Mouse (Mus musculus) gastrocnemius, postnatal 25 days (tissue): ENCODE measurements around the gene Coq8a. TPM values are rescaled to one million over a fixed set of nuclear protein-coding genes. Genes with fewer than 3 reads are reported as not detected.

ENCODE experiments used
- total RNA-seq, 2 experiments: library from RNA; stranded (reverse); gene quantifications; 1 replicate in 1 of 2; 2 replicates in 1 of 2; pipeline ENCODE4 v1.2.3; 2021

Coq8a gene
- total RNA-seq, 2 experiments from 2014 or later, result 871 to 916 TPM

Other genes with a start within 250 kb of the Coq8a start
- gene Cdc42bpa, start 239.1 kb downstream of the Coq8a start, total RNA-seq, result 10 to 100 TPM; 22.1 to 22.9 TPM
- gene Psen2, start 63.8 kb upstream of the Coq8a start, total RNA-seq, result 1 to 10 TPM; 6.8 to 8.4 TPM
- 10 to 100 TPM; 16.0 to 18.0 TPM for gene Itpkb, start 130.9 kb upstream of the Coq8a start, total RNA-seq